19 mouse cellular contexts compared by ENCODE assay signal in genomic region chr2:101591356-101591755, GRCm38 (mm10). TPM values are rescaled to one million over a fixed set of nuclear protein-coding genes. Genes with fewer than 3 reads are reported as not detected.
DNase-seq lines count a peak whose midpoint lies in the region; ATAC-seq lines count a peak whose summit lies in the region.
"Had no signal": no experiment of that assay in that cellular context is flagged by ENCODE, and none has a peak within 500 bp of the region (broad histone marks: within the 10 kb centered on the region; RNA-seq: fewer than 3 reads in every experiment).

No protein-coding gene starts in this region.

- no peak overlapping the region for H3K9ac ChIP-seq in neural tube, embryonic 11.5 days (ENCODE audit: low read length)
- H3K9ac ChIP-seq in forebrain, embryonic 15.5 days (replicated peaks), result no peak overlapping the region
- H3K9ac ChIP-seq: heart, embryonic 12.5 days; lung, embryonic 15.5 days had no signal

- H3K4me2 ChIP-seq in neural tube, embryonic 11.5 days (ENCODE audit: low read depth), result no peak overlapping the region
- no peak overlapping the region for H3K4me2 ChIP-seq in forebrain, embryonic 15.5 days (replicated peaks)
- H3K4me2 ChIP-seq: heart, embryonic 12.5 days; liver, embryonic 11.5 days; lung, embryonic 15.5 days had no signal

- WGBS in neural tube, embryonic 11.5 days, result 53% methylated on average over 8 of the region's 8 CpGs
- 27% methylated on average over 8 of the region's 8 CpGs for WGBS in forebrain, embryonic 15.5 days

- no peaks in the 10 kb centered on the region for H3K27me3 ChIP-seq in neural tube, embryonic 11.5 days (ENCODE audit: control insufficient read depth, insufficient read depth, low read length)
- no peaks in the 10 kb centered on the region for H3K27me3 ChIP-seq in forebrain, embryonic 15.5 days
- H3K27me3 ChIP-seq: heart, embryonic 12.5 days; lung, embryonic 15.5 days; megakaryocyte, embryonic 14.5 days had no signal

- 0 out of 2 replicates have a peak overlapping the region, but pooled peaks have one; percentile 66 for H3K27ac ChIP-seq in neural tube, embryonic 11.5 days (ENCODE audit: low read depth, low read length)
- H3K27ac ChIP-seq in forebrain, embryonic 15.5 days (replicated peaks), result peak overlapping the region; percentile 32; the same call in 1 of the 2 replicates
- H3K27ac ChIP-seq: lung, embryonic 15.5 days had no signal

- ATAC-seq in neural tube, embryonic 11.5 days (ENCODE audit: insufficient read depth, low FRiP score, low TSS enrichment), result no peak
- no peak for ATAC-seq in forebrain, embryonic 15.5 days (replicated peaks)
- ATAC-seq: intestine, postnatal 0 days had no signal

- no peak overlapping the region for H3K4me3 ChIP-seq in neural tube, embryonic 11.5 days (ENCODE audit: low read depth, low read length)
- no peak overlapping the region for H3K4me3 ChIP-seq in forebrain, embryonic 15.5 days
- H3K4me3 ChIP-seq: heart, embryonic 12.5 days; lung, embryonic 15.5 days; megakaryocyte, embryonic 14.5 days had no signal

- DNase-seq in embryo, embryonic 10 days (ENCODE audit: low spot score), result peak; percentile 27
- DNase-seq in embryo, embryonic 9.5 days (ENCODE audit: extremely low spot score), result no peak
- DNase-seq in neural tube, embryonic 11.5 days (ENCODE audit: low spot score), result no peak
- no peak for DNase-seq in neural tube, embryonic 10.5 days (ENCODE audit: extremely low spot score, low spot score)
- DNase-seq in retina, embryonic 14.5 days (ENCODE audit: low spot score), result peak; percentile 40
- no peak for DNase-seq in kidney, adult 18-20 months
- DNase-seq in left cerebral cortex, adult 9 months (ENCODE audit: low spot score in 2 of 2), result no peak
- DNase-seq: cerebellum, adult 9-10 months; gastrocnemius, postnatal 36 days; right cerebral cortex, adult 18-20 months had no signal

- H3K9me3 ChIP-seq in neural tube, embryonic 11.5 days (ENCODE audit: control insufficient read depth, low read length), result no peaks in the 10 kb centered on the region
- H3K9me3 ChIP-seq in forebrain, embryonic 15.5 days, result no peaks in the 10 kb centered on the region
- H3K9me3 ChIP-seq: heart, embryonic 12.5 days; lung, embryonic 15.5 days had no signal

- peaks cover 25% of the 10 kb centered on the region for H3K4me1 ChIP-seq in neural tube, embryonic 11.5 days (ENCODE audit: control insufficient read depth, insufficient read depth, low read length)
- H3K4me1 ChIP-seq in forebrain, embryonic 15.5 days, result peaks cover 24% of the 10 kb centered on the region
- H3K4me1 ChIP-seq: lung, embryonic 15.5 days; megakaryocyte, embryonic 14.5 days had no signal

- no peaks in the 10 kb centered on the region for H3K36me3 ChIP-seq in neural tube, embryonic 11.5 days (ENCODE audit: control insufficient read depth, insufficient read depth, low read length)
- H3K36me3 ChIP-seq in forebrain, embryonic 15.5 days, result no peaks in the 10 kb centered on the region
- H3K36me3 ChIP-seq: heart, embryonic 12.5 days; lung, embryonic 15.5 days had no signal

RNA-seq across cellular contexts. Expression of gene Rag2, which starts 33.2 kb away (rescaled TPM):
- polyA plus RNA-seq in neural tube, embryonic 11.5 days (2014; fragmentation: Nextera tagmentation; extraction: Ambion mirVana), result 0.14 TPM in 1 of 2 replicates, not detected in the other
- polyA plus RNA-seq in forebrain, embryonic 15.5 days (2015; fragmentation: Nextera tagmentation; extraction: Ambion mirVana), result not detected in 2 replicates
- polyA plus RNA-seq: frontal cortex, adult 2 months; heart, embryonic 12.5 days; intestine, postnatal 0 days; neural tube, embryonic 14.5 days; spleen, adult 2 months had no signal

RNA-seq across cellular contexts. Expression of gene Rag1, which starts 57.9 kb away (rescaled TPM):
- polyA plus RNA-seq in neural tube, embryonic 11.5 days (2014; fragmentation: Nextera tagmentation; extraction: Ambion mirVana), result 0.16 and 0.31 TPM in 2 replicates
- 0.06 and 0.14 TPM in 2 replicates for polyA plus RNA-seq in forebrain, embryonic 15.5 days (2015; fragmentation: Nextera tagmentation; extraction: Ambion mirVana)
- polyA plus RNA-seq: heart, embryonic 12.5 days; intestine, postnatal 0 days had no signal

RNA-seq across cellular contexts. Expression of gene B230118H07Rik, which starts 58.0 kb away (rescaled TPM):
- 61.8 and 65.5 TPM in 2 replicates for polyA plus RNA-seq in neural tube, embryonic 11.5 days (2014; fragmentation: Nextera tagmentation; extraction: Ambion mirVana)
- 48.7 and 52.2 TPM in 2 replicates for polyA plus RNA-seq in forebrain, embryonic 15.5 days (2015; fragmentation: Nextera tagmentation; extraction: Ambion mirVana)

Comparison
In these comparisons a context has a peak if more than half of its experiments do, and no peak if none do; other contexts are left out.
1. DNase-seq: peak in embryo, embryonic 10 days (single experiment) and retina, embryonic 14.5 days (single experiment); none in embryo, embryonic 9.5 days (single experiment), neural tube, embryonic 11.5 days (single experiment), neural tube, embryonic 10.5 days (single experiment), kidney, adult 18-20 months (single experiment) and left cerebral cortex, adult 9 months (0 of 2).